Mouse (Mus musculus): ENCODE results near the gene Slc6a9. TPM values are rescaled to one million over a fixed set of nuclear protein-coding genes. Genes with fewer than 3 reads are reported as not detected.
A peak's percentile ranks its signal among the peaks of the same experiment; 100 is the strongest.

The Slc6a9 gene
- polyA plus RNA-seq, 1 experiment from 2014 or later, result 33.0 TPM

GRCm38 (mm10) chr4:117884146-117884545 lies 49.8 kb downstream of the Slc6a9 start:
- ATAC-seq (replicated peaks), result no peak
- Histone ChIP-seq H3K4me2 (peak overlapping the region; percentile 91), H3K4me3 (peak overlapping the region; percentile 88), H3K27me3 (replicated peaks) (no peaks in the 10 kb centered on the region), H3K9me3 (no peaks in the 10 kb centered on the region), H3K36me3 (replicated peaks) (peaks cover 12% of the 10 kb centered on the region; the same call in 1 of the 2 replicates), H3K4me1 (peaks cover 67% of the 10 kb centered on the region), H3K27ac (no peak overlapping the region), H3K9ac (peak overlapping the region; percentile 88; the same call in 1 of the 2 replicates)
- 92% methylated on average over 1 of the region's 1 CpGs for WGBS

- ATAC-seq (replicated peaks), result no peak
- Histone ChIP-seq H3K9ac (no peak overlapping the region), H3K4me1 (peaks cover 61% of the 10 kb centered on the region), H3K4me2 (no peak overlapping the region), H3K27me3 (replicated peaks) (no peaks in the 10 kb centered on the region), H3K9me3 (no peaks in the 10 kb centered on the region), H3K27ac (no peak overlapping the region), H3K4me3 (no peak overlapping the region), H3K36me3 (replicated peaks) (peaks cover 12% of the 10 kb centered on the region; the same call in 1 of the 2 replicates)
- 94% methylated on average over 10 of the region's 10 CpGs for WGBS
Measured at GRCm38 (mm10) chr4:117885093-117885492, 50.8 kb downstream of the Slc6a9 start.

DNA sequence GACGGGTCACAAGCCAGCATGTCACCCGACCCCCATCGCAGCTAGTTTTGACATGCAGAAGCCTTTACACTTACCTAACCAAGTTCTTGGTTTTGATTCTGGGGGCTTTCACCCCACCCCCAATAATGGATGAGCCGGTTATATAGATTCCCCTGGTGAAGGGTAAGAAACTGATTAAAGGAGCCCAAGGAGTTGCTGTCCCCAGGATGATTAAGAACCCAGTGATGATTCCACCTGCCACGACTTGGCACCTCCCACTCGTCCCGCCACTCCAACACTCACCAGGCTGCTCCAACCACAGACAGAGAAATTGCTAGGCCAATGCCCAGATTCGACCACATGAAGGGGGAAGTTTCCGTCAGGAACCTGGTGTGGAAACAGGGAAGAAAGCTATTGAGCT lies 51.7 kb downstream of the Slc6a9 start:
- peaks cover 8% of the 10 kb centered on the region; the same call in 1 of the 2 replicates for H3K36me3 ChIP-seq (replicated peaks)
- H3K4me2 ChIP-seq, result peak overlapping the region; percentile 82
- H3K9ac ChIP-seq, result no peak overlapping the region
- no peaks in the 10 kb centered on the region for H3K9me3 ChIP-seq
- WGBS, result 80% methylated on average over 9 of the region's 9 CpGs
- ATAC-seq (replicated peaks), result no peak
- peaks cover 58% of the 10 kb centered on the region for H3K4me1 ChIP-seq
- H3K27me3 ChIP-seq (replicated peaks), result no peaks in the 10 kb centered on the region
- H3K4me3 ChIP-seq, result peak overlapping the region; percentile 69
- no peak overlapping the region for H3K27ac ChIP-seq

GRCm38 (mm10) chr4:117886644-117887043 lies 52.3 kb downstream of the Slc6a9 start:
- Histone ChIP-seq H3K9ac (peak overlapping the region; percentile 84), H3K4me2 (peak overlapping the region; percentile 82), H3K27me3 (replicated peaks) (no peaks in the 10 kb centered on the region), H3K4me1 (peaks cover 57% of the 10 kb centered on the region), H3K27ac (peak overlapping the region; percentile 67; the same call in 1 of the 2 replicates), H3K9me3 (no peaks in the 10 kb centered on the region), H3K36me3 (replicated peaks) (peaks cover 8% of the 10 kb centered on the region; the same call in 1 of the 2 replicates), H3K4me3 (peak overlapping the region; percentile 69)
- peak; percentile 3 for ATAC-seq (replicated peaks)
- 2% methylated on average over 24 of the region's 24 CpGs for WGBS

GRCm38 (mm10) chr4:117887133-117887532 lies 52.8 kb downstream of the Slc6a9 start, which contains the start of gene Atp6v0b:
Gene Atp6v0b, minus strand, starts transcription at chr4:117887333.
- peak within 1 kb of the TSS; percentile 67 for H3K27ac ChIP-seq
- H3K36me3 ChIP-seq (replicated peaks), result peaks cover 8% of the 10 kb centered on the region; the same call in 1 of the 2 replicates
- peak within 1 kb of the TSS; percentile 69 for H3K4me3 ChIP-seq
- ATAC-seq (replicated peaks), result peak; percentile 85
- no peaks in the 10 kb centered on the region for H3K9me3 ChIP-seq
- H3K4me2 ChIP-seq, result peak within 1 kb of the TSS; percentile 82
- WGBS, result 2% methylated on average over 37 of the region's 37 CpGs
- peak within 1 kb of the TSS; percentile 84 for H3K9ac ChIP-seq
- H3K27me3 ChIP-seq (replicated peaks), result no peaks in the 10 kb centered on the region
- H3K4me1 ChIP-seq, result peaks cover 55% of the 10 kb centered on the region

- H3K36me3 ChIP-seq (replicated peaks), result peaks cover 8% of the 10 kb centered on the region; the same call in 1 of the 2 replicates
- H3K4me3 ChIP-seq, result peak overlapping the region; percentile 69
- H3K27me3 ChIP-seq (replicated peaks), result no peaks in the 10 kb centered on the region
- 76% methylated on average over 2 of the region's 2 CpGs for WGBS
- no peaks in the 10 kb centered on the region for H3K9me3 ChIP-seq
- peaks cover 50% of the 10 kb centered on the region for H3K4me1 ChIP-seq
- no peak for ATAC-seq (replicated peaks)
- H3K4me2 ChIP-seq, result peak overlapping the region; percentile 82
- H3K9ac ChIP-seq, result peak overlapping the region; percentile 23; the same call in 1 of the 2 replicates
- H3K27ac ChIP-seq, result no peak overlapping the region
Measured at GRCm38 (mm10) chr4:117887920-117888319, 53.6 kb downstream of the Slc6a9 start.

DNA sequence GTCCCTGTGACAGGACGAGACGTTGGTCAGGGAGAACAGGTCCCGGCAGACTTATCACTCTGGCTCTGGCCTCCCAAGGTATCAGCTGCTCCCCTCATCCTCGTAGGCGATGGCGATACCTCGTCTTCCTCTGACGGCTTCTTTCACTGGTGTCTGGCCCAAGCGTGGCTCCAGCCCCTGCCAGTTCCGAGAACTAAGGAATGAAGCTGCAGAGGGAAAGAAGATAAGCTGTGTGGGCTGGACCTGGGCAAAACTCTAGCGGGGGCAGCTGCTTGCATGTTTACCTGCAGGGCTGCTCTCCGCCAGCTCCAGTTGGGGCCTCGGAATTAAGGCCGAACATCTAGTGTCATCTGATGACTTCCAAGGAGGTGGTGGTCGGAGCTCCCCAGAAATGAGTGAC lies 55.2 kb downstream of the Slc6a9 start:
- Histone ChIP-seq H3K4me2 (no peak overlapping the region), H3K9me3 (no peaks in the 10 kb centered on the region), H3K4me3 (no peak overlapping the region), H3K9ac (no peak overlapping the region), H3K4me1 (peaks cover 40% of the 10 kb centered on the region), H3K27ac (no peak overlapping the region), H3K36me3 (replicated peaks) (peaks cover 13% of the 10 kb centered on the region; the same call in 1 of the 2 replicates), H3K27me3 (replicated peaks) (no peaks in the 10 kb centered on the region)
- WGBS, result 95% methylated on average over 15 of the region's 15 CpGs
- no peak for ATAC-seq (replicated peaks)

GRCm38 (mm10) chr4:117890031-117890430 lies 55.7 kb downstream of the Slc6a9 start:
- no peak for ATAC-seq (replicated peaks)
- Histone ChIP-seq H3K27ac (no peak overlapping the region), H3K27me3 (replicated peaks) (no peaks in the 10 kb centered on the region), H3K4me1 (peaks cover 34% of the 10 kb centered on the region), H3K4me2 (no peak overlapping the region), H3K4me3 (no peak overlapping the region), H3K9me3 (no peaks in the 10 kb centered on the region), H3K36me3 (replicated peaks) (peaks cover 13% of the 10 kb centered on the region; the same call in 1 of the 2 replicates), H3K9ac (no peak overlapping the region)
- 92% methylated on average over 14 of the region's 14 CpGs for WGBS

DNA sequence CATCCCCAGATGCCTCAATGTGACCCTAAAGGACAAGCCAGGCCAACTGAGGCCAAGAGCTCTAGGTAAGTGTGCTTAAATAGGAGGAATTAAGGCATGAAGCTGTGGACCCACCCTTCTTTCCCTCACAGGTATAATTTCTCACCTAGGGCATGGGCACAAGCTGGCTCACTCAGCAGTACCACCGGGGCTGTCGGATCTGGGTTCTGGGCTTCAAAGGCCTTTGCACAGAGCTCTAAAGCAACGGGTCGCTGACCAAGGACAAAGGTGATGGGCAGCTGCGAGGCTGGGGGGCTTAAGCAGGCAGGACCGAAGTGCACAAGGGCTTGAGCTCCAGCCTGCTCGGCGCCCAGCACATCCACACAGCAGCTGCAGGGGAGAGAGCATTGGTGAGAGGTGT lies 56.4 kb downstream of the Slc6a9 start:
- Histone ChIP-seq H3K4me1 (peaks cover 28% of the 10 kb centered on the region), H3K9ac (no peak overlapping the region), H3K9me3 (no peaks in the 10 kb centered on the region), H3K27ac (no peak overlapping the region), H3K36me3 (replicated peaks) (peaks cover 21% of the 10 kb centered on the region; the same call in 1 of the 2 replicates), H3K4me2 (peak overlapping the region; percentile 92), H3K27me3 (replicated peaks) (no peaks in the 10 kb centered on the region), H3K4me3 (0 out of 2 replicates have a peak overlapping the region, but pooled peaks have one; percentile 74)
- no peak for ATAC-seq (replicated peaks)
- 44% methylated on average over 8 of the region's 8 CpGs for WGBS

- under 1% methylated on average over 21 of the region's 21 CpGs for WGBS
- Histone ChIP-seq H3K27me3 (replicated peaks) (no peaks in the 10 kb centered on the region), H3K27ac (no peak within 1 kb of the TSS), H3K4me3 (peak within 1 kb of the TSS; percentile 74), H3K9ac (peak within 1 kb of the TSS; percentile 41), H3K9me3 (no peaks in the 10 kb centered on the region), H3K36me3 (replicated peaks) (peaks cover 29% of the 10 kb centered on the region; the same call in 1 of the 2 replicates), H3K4me2 (peak within 1 kb of the TSS; percentile 92), H3K4me1 (peaks cover 19% of the 10 kb centered on the region)
- peak; percentile 89 for ATAC-seq (replicated peaks)
Measured at GRCm38 (mm10) chr4:117891738-117892161, 57.4 kb downstream of the Slc6a9 start, which contains the start of gene Dph2. Gene Dph2, minus strand, starts transcription at chr4:117892032.

DNA sequence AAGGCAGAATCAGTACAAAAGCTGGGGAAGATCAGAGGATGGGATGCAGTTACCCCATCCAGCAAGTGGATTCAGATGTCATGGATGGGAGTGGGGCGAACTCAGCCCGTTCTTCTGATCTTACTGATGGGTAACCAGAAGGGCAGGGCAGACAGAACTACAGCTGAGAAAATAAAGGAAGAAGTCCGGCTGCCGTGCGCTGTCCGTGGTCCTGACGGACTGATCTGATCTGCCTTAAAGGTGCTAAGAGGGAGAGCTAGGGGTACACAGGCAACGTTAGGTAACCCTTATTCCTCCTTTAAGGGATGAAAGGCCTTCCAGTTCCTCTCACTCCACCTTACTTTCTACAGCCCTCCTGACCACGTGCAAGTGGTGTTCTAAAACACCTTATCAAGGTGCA lies 59.1 kb downstream of the Slc6a9 start:
- H3K9me3 ChIP-seq, result no peaks in the 10 kb centered on the region
- H3K27me3 ChIP-seq (replicated peaks), result no peaks in the 10 kb centered on the region
- H3K9ac ChIP-seq, result no peak overlapping the region
- H3K27ac ChIP-seq, result no peak overlapping the region
- H3K4me1 ChIP-seq, result peaks cover 15% of the 10 kb centered on the region
- peaks cover 45% of the 10 kb centered on the region for H3K36me3 ChIP-seq (replicated peaks)
- WGBS, result 31% methylated on average over 9 of the region's 9 CpGs
- H3K4me2 ChIP-seq, result no peak overlapping the region
- ATAC-seq (replicated peaks), result no peak
- no peak overlapping the region for H3K4me3 ChIP-seq

DNA sequence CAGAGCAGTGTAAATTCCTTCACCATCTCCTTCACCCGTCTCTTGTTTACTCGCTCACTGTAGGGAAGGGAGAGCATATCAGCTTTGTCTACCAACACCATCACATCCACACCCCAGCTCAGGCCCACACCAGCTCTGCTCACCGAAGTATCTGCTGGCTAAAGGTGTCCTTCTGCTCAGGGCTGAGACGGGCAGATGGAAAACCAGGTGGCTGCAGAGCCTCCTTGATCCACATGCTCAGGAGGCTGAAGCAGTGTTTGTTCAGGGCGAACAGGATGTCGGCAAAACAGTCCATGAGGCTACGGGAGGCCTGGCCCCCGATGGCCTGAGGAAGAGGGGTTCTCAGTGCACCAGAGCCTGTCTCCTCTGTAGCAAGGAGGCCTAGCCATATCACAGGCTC lies 60.3 kb downstream of the Slc6a9 start:
- Histone ChIP-seq H3K36me3 (replicated peaks) (peaks cover 56% of the 10 kb centered on the region), H3K4me3 (no peak overlapping the region), H3K4me1 (peaks cover 15% of the 10 kb centered on the region), H3K9me3 (no peaks in the 10 kb centered on the region), H3K4me2 (no peak overlapping the region), H3K27me3 (replicated peaks) (no peaks in the 10 kb centered on the region), H3K9ac (no peak overlapping the region), H3K27ac (no peak overlapping the region)
- 84% methylated on average over 8 of the region's 8 CpGs for WGBS
- ATAC-seq (replicated peaks), result no peak

DNA sequence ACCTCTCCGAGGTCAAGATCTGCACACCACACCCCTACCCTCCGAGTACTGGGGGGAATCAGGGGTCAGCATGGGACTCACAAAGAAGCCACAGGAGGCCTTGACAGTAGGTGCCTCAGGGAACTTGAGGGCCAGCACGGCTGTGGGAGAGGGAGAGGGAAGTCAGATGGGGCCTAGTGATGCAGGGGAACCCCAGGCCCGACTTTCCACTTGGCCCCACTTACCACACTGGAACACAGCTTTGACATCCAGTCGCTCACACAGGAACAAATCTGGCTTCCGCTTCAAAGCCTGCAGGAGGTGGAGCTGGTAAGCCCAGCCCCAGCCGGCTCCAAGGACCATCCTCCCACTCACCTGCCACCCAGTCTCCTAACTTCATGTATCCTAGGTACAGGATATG lies 61.0 kb downstream of the Slc6a9 start:
- no peak overlapping the region for H3K4me2 ChIP-seq
- 86% methylated on average over 7 of the region's 7 CpGs for whole genome bisulfite sequencing
- no peaks in the 10 kb centered on the region for H3K27me3 ChIP-seq (replicated peaks)
- H3K9ac ChIP-seq, result no peak overlapping the region
- no peak for ATAC-seq (replicated peaks)
- H3K4me3 ChIP-seq, result no peak overlapping the region
- no peaks in the 10 kb centered on the region for H3K9me3 ChIP-seq
- H3K4me1 ChIP-seq, result peaks cover 15% of the 10 kb centered on the region
- H3K27ac ChIP-seq, result no peak overlapping the region
- peaks cover 63% of the 10 kb centered on the region for H3K36me3 ChIP-seq (replicated peaks)
